Mouse (Mus musculus) heart, postnatal 36 days (tissue): ENCODE results near the gene Lhfp. TPM values are rescaled to one million over a fixed set of nuclear protein-coding genes. Genes with fewer than 3 reads are reported as not detected.

Experiments
- DNase-seq, 2 experiments: peaks; one replicate each; pipeline ENCODE4 v3.0.0; 2021 to 2022
- intact Hi-C: fragments of 180-260 bp; cut with DNase I; formaldehyde crosslinking; loops from one replicate; pipeline ENCODE4 v1.15.1; 2025
- total RNA-seq, 2 experiments: library from RNA; stranded (reverse); gene quantifications; 2 replicates each; pipeline ENCODE4 v1.2.3; 2021

The Lhfp gene
- total RNA-seq, 2 experiments from 2014 or later, result 48.1 to 57.9 TPM

DNA sequence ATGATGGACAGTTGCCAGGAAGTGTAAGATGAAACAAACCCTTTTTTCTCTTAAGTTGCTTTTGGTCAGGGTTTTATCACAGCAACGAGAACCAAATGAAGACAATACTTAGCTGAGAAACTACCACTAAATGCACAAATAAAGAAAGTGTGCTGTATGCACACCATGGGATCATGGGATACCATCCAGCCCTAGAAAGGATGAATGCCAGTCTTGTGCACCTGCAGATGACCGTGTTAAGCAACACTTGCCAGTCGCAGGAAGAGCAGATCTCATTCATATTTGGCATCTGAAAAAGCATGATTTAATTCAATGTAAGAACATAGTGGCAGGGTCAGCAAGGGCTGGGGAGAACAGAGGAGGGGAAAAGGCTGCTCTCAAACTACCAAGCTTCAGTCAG lies 107.4 kb downstream of the Lhfp start:
- no peak for DNase-seq
- intact Hi-C loops, result no loop called here

DNA sequence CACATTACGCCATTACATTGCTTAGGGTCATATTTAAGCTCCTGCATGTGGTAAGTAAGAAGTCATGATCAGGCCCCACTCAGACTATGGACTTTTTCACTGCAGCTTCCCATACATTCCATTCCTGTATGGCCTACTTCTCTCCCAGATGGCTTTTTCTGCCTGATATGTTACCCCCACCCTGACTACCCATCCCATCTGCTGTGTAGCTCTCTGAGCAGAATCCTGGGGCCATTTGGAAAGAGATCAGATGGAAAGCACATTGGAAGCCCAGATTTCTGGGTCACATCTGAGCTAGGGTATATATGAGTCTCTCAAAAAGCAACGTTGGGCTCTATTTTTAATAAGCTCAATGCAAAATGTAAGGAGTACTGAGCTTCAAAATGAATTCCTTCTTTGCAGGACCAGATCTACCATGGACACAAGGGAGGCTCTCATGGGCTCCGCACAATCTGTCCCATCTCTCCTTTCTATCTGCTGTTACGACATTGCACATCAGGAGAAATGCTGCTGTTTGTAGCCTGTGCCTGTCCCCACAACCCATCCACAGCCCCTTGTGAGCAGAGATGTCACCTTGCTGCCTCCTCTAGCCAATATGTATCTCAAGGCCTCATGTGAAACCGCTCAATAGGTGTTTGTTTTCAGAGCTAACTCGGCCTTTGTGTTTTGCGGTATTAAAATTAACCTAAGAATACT lies 108.4 kb downstream of the Lhfp start:
- DNase-seq, result no peak
- intact Hi-C loops, result loop anchor here (10.0 kb wide), 1 partner anchor 295 kb away; no protein-coding TSS in a partner anchor

DNA sequence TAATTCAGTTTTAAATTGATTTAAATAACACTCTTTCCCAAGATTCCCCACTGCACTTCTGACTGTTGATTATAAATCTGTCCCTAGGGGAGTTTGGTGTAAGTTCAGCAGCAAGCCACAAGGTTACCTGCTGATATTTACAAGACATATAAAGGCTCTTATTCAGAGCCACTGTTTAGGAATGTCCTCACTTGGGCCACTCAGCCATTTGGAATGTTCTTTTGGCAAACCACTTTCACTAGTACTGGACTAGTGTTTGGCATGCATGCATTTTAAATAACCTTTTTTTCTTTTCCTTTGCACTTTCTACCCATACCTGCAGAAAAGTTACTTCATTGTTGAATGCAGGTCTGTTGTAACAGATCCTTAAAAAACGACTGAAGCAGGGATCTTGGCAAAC lies 109.8 kb downstream of the Lhfp start:
- DNase-seq, result no peak
- intact Hi-C loops, result loop anchor here (10.0 kb wide), 1 partner anchor 294 kb away; no protein-coding TSS in a partner anchor

DNA sequence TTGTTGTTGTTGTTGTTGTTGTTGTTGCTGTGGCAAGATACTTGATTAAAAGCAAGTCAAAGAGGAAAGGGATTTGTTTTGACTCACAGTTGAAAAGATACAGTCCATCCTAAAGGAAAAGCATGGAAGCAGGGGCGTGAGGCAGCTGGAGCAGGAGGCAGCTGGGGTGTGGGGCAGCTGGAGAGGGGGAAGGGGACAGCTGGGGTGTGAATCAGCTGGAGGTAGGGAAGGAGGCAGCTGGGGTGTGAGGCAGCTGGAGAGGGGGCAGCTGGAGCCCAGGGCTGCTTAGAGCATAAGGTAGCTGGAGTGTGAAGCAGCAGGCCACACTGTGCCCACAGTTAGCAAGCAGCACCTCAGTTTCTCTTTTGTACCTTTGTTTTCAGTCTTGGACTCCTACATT lies 110.3 kb downstream of the Lhfp start:
- DNase-seq, result no peak
- intact Hi-C loops, result loop anchor here (10.0 kb wide), 1 partner anchor 293 kb away; no protein-coding TSS in a partner anchor

DNA sequence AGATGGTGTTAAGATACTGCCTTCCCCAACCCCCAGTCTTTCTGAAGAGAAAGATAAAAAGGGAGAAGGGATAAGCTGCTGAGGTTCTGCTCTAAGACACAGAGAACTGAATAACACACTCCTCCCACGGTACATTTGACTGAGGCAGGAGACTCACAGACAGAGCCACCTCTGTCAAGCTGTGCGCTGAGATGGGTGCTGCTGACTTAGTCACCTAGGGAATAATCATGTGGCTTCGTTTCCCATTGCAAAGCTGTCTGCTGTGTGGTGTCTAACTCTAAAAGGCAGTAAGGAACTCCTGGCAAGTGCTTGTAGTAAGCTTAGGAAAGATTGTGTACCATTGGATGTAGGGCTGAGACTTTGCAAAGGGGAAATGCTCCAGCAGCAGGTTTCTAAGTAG lies 120.6 kb downstream of the Lhfp start:
- intact Hi-C loops, result no loop called here
- no peak for DNase-seq

DNA sequence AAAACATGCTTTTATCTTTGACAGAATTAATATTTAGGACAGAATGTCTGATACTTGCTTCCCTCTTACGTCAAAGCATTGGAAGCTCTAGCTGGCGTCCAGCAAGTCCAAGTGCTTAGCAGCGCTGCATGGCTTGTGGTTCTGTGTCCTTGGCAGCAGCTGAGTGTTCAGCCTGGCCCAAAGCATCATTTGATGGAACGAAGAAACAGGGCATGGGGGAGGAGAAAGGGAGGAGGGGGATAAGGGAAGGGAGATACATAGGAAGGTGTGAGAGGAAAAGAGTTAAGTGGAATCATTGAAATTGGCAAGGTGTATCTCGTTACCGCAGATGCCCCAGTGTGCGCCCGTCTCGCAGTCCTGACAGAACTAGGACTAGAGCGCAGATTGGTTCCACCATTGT lies 124.0 kb downstream of the Lhfp start:
- intact Hi-C loops, result loop anchor here (5.0 kb wide), 1 partner anchor 82 kb away; no protein-coding TSS in a partner anchor
- peak; percentile 42 to 51 for DNase-seq

DNA sequence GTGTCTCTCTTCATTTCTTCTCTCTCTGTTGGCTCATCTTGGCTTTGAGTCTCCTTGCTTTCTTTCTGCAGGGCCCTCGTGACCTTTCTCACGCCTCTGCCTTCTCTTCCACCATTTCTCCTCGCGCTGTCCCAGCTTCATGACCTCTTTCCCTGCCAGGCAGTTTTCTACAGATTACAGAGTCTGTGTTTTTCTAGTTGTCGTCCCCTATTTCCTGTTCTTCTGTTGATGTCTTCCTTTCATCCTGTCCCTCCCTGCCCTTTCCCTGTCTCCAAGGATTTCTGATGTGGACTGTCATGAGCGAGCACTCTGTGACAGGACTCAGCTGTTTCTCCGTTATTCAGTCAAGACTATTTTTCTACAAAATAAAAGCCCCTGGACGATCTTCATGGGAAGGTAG lies 124.7 kb downstream of the Lhfp start:
- intact Hi-C loops, result loop anchor here (2.0 to 5.0 kb wide), 2 partner anchors 81 to 123 kb away; no protein-coding TSS in a partner anchor
- peak; percentile 31 to 46 for DNase-seq

DNA sequence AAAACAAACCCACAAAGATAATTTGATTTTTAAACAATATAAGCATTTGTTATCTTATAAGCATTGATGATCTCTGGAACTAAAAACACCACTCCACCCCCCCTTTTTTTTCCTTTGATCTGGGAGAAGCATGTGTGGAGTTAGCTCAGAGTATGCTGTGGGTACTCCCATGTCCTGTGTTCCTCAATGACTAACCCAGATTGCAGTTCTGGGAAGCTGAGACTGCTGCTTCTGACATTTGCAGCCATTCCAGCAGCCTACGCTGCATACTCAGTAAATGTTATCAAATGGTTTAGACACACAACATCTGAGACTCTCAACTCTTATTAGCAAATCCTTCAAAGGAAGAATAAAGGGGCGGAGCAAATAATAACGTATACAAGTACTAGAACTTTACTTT lies 128.2 kb downstream of the Lhfp start:
- no peak for DNase-seq
- intact Hi-C loops, result loop anchor here (5.0 kb wide), 1 partner anchor 78 kb away; no protein-coding TSS in a partner anchor

DNA sequence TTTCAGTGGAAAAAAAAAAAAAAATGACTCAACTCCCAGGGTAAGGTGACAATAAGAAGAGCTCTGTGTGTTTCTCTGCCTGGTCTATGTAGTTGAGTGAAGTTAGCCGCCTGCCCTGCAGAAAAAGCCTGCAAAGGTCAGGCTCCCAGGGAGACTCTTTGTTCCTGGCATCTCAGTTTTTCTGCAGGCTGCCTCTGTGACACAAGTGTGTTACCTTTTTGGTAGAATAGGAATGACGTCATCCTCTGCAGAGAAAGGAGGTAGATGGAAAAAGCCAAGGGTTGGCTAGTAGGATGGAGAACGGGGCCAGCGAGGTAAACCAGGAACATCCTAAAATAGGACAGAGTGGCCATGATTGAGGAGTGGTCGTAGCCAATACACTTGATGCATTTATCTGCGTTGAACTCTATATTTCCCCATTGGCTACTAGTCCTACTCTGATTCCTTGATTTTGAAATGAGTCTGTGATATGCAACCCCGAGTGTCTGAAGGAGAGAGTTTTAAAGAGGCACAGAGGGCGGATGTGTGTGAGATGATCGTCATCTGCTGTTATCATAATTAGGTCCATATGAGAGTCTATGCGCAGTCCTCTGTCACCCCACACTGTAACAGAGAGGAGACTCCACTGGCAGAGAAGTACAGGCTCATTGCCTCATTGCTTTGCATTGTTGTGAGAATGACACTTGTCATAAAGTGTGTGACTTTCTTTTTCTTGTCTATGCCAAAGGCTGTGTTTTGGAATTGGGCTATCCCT lies 132.2 kb downstream of the Lhfp start:
- no peak for DNase-seq
- intact Hi-C loops, result no loop called here

DNA sequence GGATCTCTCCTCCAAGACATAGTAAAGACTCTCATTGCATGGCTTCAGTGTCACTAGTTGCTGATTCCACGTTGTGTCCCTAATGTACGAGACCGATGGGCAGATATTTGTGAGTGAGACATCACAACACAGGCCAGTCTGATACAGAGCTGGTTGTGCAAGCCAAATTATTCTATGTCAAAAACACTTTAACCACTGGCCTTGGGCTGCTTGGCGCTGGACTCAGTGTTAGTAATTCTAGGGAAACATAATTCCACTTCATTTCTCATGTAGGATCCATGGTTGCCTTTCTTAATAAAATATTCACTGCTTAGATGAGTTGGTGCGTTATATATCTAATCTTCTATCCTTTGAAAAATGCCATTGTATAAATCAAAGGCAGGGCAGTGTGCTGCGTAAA lies 138.6 kb downstream of the Lhfp start:
- no peak for DNase-seq
- intact Hi-C loops, result no loop called here

DNA sequence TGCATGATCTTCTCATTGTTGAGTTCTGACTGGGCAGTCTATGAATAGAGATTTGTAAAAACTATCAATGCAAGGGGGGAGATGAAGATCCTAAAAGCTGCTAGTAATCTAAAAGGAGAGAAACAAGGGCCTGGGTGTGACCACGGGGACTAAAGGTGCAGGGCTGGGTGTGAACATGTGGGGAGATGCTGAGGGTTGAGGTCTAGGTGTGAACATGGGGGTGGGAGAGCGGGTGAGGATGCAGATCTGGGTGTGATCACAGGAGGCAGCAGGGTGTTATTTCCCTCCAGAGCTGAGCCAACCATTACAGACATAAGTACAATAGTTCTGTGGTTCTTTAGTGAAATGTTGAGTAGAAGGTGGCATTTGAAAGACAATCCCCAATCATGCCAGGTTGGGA lies 144.1 kb downstream of the Lhfp start:
- intact Hi-C loops, result no loop called here
- no peak for DNase-seq

DNA sequence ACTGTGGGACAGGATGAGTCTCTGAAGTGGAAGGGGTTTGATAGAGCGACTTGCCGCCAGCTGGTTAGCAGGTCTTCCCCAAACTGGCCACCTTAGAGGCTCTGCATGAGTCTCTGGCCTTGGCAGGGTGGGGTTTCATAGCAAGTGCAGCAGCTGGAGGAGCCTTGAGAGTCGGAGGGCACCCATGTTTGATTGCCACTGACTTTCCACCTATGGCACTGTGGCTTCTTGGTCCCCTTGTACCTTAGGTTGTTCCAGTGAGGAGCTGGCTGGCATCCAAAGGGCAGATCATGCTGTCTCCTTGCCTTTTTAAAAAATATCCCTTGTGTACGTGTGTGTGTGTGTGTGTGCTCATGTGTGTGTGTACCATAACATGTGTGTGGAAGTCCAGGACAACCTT lies 152.1 kb downstream of the Lhfp start:
- intact Hi-C loops, result no loop called here
- no peak for DNase-seq

DNA sequence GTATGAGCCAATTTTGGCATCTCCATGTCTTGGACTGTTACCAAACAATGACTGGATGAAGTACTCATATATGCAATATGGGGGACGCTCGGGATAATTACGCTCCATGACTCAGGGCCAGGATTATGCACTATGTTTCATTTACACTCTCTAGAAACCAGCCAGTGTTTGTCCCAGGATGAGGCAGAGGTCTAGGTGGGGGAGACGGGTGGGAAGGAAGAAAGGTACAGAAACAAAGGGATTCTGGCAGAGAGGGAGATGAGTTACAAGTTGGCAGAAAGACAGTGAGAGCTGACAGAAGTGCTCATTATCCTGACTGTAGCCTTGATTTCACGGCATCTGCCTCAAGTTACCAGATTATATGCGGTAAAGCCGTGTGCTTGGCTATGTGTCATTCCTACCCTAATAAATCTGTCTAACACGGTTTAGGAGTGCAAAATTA lies 154.4 kb downstream of the Lhfp start:
- intact Hi-C loops, result no loop called here
- DNase-seq, result no peak

DNA sequence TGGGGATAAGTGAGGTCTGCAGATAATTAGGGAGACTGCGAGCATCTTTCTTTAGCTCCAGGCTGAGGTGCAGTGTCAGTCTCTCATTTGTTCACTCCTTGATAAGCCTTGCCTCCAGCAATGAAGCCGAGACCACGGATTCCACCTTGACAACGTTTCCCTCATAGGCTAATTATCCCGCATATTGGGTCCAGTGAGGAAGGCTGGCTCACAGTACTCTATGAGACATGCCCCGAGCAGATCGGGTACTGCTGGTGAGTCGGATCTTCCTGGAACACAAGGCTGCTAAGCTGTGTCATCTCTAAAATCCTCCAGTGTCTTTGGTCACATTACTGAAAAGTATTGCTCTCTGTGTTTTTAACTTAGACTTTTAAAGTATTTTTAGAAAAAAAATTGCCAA lies 158.8 kb downstream of the Lhfp start:
- intact Hi-C loops, result no loop called here
- no peak for DNase-seq

DNA sequence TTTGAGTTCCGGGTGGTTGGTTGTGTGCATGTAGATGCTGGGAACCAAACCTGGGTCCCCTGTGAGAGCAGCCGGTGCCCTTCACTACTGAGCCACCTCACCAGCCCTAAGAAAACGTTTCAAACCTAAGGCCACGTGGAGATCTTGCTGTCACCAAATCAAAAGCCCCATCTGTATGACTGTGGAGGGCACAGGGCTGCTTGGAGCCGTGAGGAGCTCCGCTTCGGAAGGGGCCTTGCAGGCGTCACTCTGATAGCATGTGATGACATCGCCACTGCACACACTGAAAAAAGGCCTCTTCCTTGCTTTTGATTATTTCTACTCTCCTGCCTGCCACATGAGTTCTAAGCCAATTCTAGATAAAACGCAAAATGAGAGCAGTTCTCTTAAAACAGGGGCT lies 159.5 kb downstream of the Lhfp start:
- intact Hi-C loops, result no loop called here
- no peak for DNase-seq

DNA sequence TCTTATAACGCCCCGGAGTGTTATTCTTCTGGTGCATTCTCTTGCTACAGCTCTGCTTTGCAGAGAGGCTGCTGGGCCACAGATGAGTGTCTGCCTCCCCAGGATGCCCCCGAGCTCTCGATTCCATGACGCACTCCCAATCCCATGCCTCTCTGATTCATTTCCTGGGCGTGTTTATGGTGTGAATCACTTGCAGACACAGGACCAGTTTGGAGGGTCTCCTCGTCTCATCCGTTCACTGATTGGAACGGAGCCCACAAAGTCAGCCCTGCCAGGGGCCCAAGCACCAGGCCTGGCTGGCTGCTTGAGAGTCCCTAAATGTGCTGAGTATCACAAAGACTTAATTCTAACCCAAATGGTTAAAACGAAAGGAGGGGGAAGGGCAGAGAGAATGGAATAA lies 160.3 kb downstream of the Lhfp start:
- intact Hi-C loops, result no loop called here
- DNase-seq, result no peak

DNA sequence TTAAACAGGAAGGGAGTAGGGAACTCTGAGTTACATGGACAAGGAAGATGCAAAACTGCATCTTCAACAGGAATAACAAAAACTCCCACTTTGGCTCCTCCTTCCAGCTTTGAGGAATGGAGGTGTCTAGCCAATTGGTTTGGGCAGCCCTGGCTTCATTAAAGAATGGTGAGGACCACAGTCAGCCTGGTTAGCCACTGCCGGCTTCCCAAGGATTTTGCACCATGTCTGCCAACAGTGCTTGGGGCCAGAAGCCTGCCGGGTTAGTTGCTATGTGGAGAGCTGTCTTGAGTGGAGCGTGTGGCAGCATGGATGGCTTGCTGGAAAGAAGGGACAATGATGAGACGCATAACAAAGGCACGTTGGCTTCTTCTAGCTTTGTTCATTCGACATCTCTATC lies 160.9 kb downstream of the Lhfp start:
- intact Hi-C loops, result no loop called here
- no peak for DNase-seq

DNA sequence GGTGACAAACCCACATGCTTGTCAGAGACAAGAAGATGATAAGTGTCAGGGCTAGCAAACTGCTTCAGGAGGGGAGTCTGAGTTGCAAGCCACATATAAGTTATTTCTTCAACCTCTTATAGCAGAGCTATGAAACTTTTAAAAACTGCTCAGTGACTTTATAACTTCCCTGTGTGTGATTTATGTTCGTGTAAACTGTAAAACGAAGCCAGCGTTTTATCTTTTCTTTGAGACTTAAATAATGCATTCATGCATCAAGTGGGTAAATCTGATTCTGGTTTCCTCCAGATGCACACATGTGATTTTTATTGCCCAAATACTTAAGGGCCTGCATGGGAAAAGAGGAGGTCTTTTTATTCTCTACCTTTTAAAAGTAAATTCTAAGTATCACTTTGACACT lies 161.4 kb downstream of the Lhfp start:
- intact Hi-C loops, result no loop called here
- DNase-seq, result no peak

DNA sequence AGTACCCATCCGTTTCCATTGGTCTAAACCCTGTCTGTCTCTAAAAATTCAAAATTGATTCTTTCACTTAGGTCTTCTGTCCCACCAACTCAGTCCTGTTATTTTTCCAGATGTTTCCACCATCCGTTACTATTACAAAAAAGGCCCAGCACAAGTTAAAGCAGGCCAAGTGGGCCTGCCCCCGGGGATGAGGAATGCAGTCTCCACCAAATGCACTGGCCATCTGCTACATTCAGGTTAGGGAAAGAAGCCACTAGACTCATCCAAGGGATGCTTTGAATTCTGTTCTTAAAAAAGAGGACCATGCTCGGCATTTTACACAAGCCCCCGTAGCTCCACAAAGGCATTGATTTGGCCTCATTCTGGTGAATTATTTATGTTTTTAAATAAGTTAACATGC lies 162.3 kb downstream of the Lhfp start:
- intact Hi-C loops, result no loop called here
- DNase-seq, result no peak

DNA sequence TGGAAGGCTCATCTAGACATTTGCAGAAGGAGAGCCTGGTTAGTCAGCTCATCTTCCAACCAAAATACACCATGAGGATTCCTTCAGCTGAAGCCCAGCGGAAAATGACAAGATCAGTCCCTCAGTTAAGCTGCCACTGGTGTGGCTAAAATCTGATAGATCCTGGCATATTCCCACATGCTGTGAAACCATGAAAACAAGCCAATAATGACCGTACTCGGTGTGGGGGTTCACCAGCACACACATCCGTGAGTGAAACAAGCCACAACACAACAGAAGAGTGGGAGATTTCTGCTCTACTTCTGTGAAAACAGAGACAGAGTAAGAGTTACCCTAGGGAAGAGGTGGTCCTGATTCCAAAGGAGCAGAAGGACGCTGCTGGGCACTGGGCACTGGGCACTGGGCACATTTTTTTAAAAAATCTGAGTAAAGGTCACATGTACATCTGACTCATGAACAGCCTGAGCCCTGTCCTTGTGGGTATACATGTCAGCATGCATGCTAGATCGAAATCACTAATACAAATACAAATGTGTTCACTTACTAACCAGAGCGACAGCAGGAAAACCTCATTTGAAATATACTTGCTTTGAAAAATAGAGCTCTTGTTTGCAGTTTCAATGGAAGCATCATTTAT lies 163.1 kb downstream of the Lhfp start:
- DNase-seq, result no peak
- intact Hi-C loops, result no loop called here

DNA sequence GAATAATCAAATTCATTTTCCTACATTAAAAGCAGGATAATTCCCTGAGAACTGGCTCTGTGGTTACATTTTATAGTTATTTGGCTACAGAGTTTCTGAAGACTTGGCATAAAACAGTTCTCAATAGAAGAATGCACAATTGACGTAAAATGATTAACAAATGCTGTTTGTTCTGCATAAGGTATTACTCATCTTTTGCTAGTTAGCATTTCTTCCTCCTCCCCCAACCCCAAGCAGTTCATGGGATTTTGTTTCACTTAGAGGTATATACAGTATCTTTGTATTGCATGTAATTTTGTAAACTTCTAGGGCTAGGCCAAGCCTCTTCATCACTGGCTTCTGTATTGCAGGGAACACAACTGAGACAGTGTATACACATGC lies 163.6 kb downstream of the Lhfp start:
- no peak for DNase-seq
- intact Hi-C loops, result no loop called here

DNA sequence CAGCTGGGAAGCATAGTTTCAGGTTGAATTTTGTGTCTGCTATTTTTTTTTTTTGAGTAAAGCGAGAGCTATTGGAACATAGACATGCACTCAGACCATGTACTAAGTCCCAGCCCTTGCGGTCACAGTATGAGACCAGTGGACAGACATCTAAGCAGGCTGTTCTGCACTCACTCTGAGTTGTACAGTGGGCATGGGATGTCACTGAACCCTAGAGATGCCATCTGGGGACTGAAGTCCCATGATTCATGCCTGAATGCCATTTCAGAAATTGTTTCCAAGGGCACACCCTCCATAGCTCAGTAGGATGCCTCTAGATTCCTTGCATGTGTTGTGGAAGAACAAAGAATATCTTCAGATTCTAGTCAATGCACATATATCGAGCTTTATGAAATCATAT lies 164.4 kb downstream of the Lhfp start:
- DNase-seq, result no peak
- intact Hi-C loops, result no loop called here
